Comparison of ENCODE assay signal across 24 mouse cellular contexts in the genomic region with DNA sequence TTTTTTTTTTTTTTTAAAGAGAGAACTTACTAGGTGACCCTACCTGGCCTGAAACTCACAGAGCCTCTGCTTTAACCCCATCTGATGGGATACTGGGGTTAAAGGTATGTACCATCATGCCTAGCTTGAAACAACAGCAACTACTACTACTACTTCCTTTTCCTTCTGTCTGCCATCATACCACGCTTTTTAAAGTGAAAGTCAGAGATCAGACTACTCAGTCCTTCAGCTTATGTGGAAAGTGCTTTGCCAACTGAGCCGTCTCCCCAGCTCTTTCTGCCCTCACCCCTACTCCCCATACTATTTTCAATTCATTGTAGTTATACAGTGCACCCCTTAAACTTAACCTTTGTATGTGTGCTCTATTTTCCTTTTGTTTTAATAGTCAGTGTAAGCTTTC. TPM values are rescaled to one million over a fixed set of nuclear protein-coding genes. Genes with fewer than 3 reads are reported as not detected.
A peak's percentile ranks its signal among the peaks of the same experiment; 100 is the strongest.
DNase-seq lines count a peak whose midpoint lies in the region; ATAC-seq lines count a peak whose summit lies in the region.
"Had no signal": no experiment of that assay in that cellular context is flagged by ENCODE, and none has a peak within 500 bp of the region (broad histone marks: within the 10 kb centered on the region; RNA-seq: fewer than 3 reads in every experiment).

No protein-coding gene starts in this region.

- no peaks in the 10 kb centered on the region for H3K9me3 ChIP-seq in forebrain, embryonic 13.5 days (replicated peaks)
- no peaks in the 10 kb centered on the region for H3K9me3 ChIP-seq in midbrain, embryonic 11.5 days (ENCODE audit: control insufficient read depth, low read length)
- H3K9me3 ChIP-seq: embryonic facial prominence, embryonic 13.5 days; embryonic facial prominence, embryonic 15.5 days; forebrain, embryonic 10.5 days; forebrain, embryonic 12.5 days; forebrain, embryonic 15.5 days had no signal

- H3K4me1 ChIP-seq in forebrain, embryonic 13.5 days: peaks cover 15% of the 10 kb centered on the region; the same call in 1 of the 2 replicates
- H3K4me1 ChIP-seq in midbrain, embryonic 11.5 days (ENCODE audit: control insufficient read depth, insufficient read depth, low read length): no peaks in the 10 kb centered on the region
- H3K4me1 ChIP-seq: embryonic facial prominence, embryonic 15.5 days had no signal

- peak; percentile 34 for ATAC-seq in activated CD4-positive, CD25-positive, alpha-beta regulatory T cell, adult 4 months
- ATAC-seq in inflammation-experienced regulatory T-cells, adult 6 months: peak; percentile 52
- no peak for ATAC-seq in forebrain, embryonic 13.5 days
- ATAC-seq in midbrain, embryonic 11.5 days (ENCODE audit: low FRiP score): no peak
- ATAC-seq: forebrain, embryonic 15.5 days; forebrain, postnatal 0 days had no signal

- H3K27ac ChIP-seq in forebrain, embryonic 13.5 days: no peak overlapping the region
- no peak overlapping the region for H3K27ac ChIP-seq in midbrain, embryonic 11.5 days (ENCODE audit: low read depth, low read length)
- H3K27ac ChIP-seq: embryonic facial prominence, embryonic 13.5 days; embryonic facial prominence, embryonic 15.5 days; forebrain, embryonic 10.5 days; forebrain, embryonic 12.5 days; forebrain, embryonic 15.5 days had no signal

- DNase-seq in heart, adult 11 months: peak; percentile 42
- no peak for DNase-seq in heart, adult 9 months (ENCODE audit: low spot score in 2 of 2)
- no peak for DNase-seq in natural killer cell, adult 2 months (ENCODE audit: low spot score in 2 of 2)
- no peak for DNase-seq in midbrain, embryonic 11.5 days (ENCODE audit: low spot score, missing footprints)
- DNase-seq: adrenal gland, adult 8-10 months; adrenal gland, postnatal 14 days; adrenal gland, postnatal 36 days; cerebellum, adult 11-12 months; cerebellum, adult 2 months; cerebellum, adult 9-10 months; cerebellum, postnatal 10 days; cerebellum, postnatal 36 days; embryo, embryonic 11 days; forebrain, postnatal 0 days had no signal

- no peak overlapping the region for H3K4me3 ChIP-seq in forebrain, embryonic 13.5 days
- H3K4me3 ChIP-seq in midbrain, embryonic 11.5 days (ENCODE audit: low read depth, low read length): no peak overlapping the region
- H3K4me3 ChIP-seq: embryonic facial prominence, embryonic 13.5 days; embryonic facial prominence, embryonic 15.5 days; erythroblast, embryonic 14.5 days; forebrain, embryonic 10.5 days; forebrain, embryonic 12.5 days; forebrain, embryonic 15.5 days had no signal

- H3K9ac ChIP-seq in forebrain, embryonic 13.5 days: no peak overlapping the region
- H3K9ac ChIP-seq in midbrain, embryonic 11.5 days (ENCODE audit: low read length): no peak overlapping the region
- H3K9ac ChIP-seq: embryonic facial prominence, embryonic 13.5 days; embryonic facial prominence, embryonic 15.5 days; forebrain, embryonic 12.5 days; forebrain, embryonic 15.5 days; forebrain, postnatal 0 days had no signal

- no peaks in the 10 kb centered on the region for H3K36me3 ChIP-seq in forebrain, embryonic 13.5 days (ENCODE audit: poor library complexity, severe bottlenecking)
- H3K36me3 ChIP-seq in midbrain, embryonic 11.5 days (ENCODE audit: control insufficient read depth, insufficient read depth, low read length): no peaks in the 10 kb centered on the region
- H3K36me3 ChIP-seq: embryonic facial prominence, embryonic 15.5 days; forebrain, embryonic 12.5 days; forebrain, embryonic 15.5 days had no signal

- H3K27me3 ChIP-seq in forebrain, embryonic 13.5 days: no peaks in the 10 kb centered on the region
- no peaks in the 10 kb centered on the region for H3K27me3 ChIP-seq in midbrain, embryonic 11.5 days (ENCODE audit: control insufficient read depth, insufficient read depth, low read length)
- H3K27me3 ChIP-seq: embryonic facial prominence, embryonic 13.5 days; embryonic facial prominence, embryonic 15.5 days; forebrain, embryonic 12.5 days; forebrain, embryonic 15.5 days had no signal

- H3K4me2 ChIP-seq in forebrain, embryonic 13.5 days: no peak overlapping the region
- H3K4me2 ChIP-seq in midbrain, embryonic 11.5 days: no peak overlapping the region
- H3K4me2 ChIP-seq: embryonic facial prominence, embryonic 13.5 days; embryonic facial prominence, embryonic 15.5 days; forebrain, embryonic 12.5 days; forebrain, embryonic 15.5 days had no signal

- WGBS in forebrain, embryonic 13.5 days: 94% methylated on average over 2 of the region's 2 CpGs
- WGBS in midbrain, embryonic 11.5 days: 93% methylated on average over 2 of the region's 2 CpGs

RNA-seq across cellular contexts. Expression of a gene that starts 38.3 kb away (rescaled TPM):
- polyA plus RNA-seq in activated CD4-positive, CD25-positive, alpha-beta regulatory T cell, adult 4 months (2017; shearing (Covaris generic)): 100 to 1,000 TPM; 229 to 310 TPM
- polyA plus RNA-seq in inflammation-experienced regulatory T-cells, adult 6 months (2017; shearing (Covaris generic)): 100 to 1,000 TPM; 229 to 298 (median 264) TPM
- 280 and 307 TPM in 2 replicates for polyA plus RNA-seq in forebrain, embryonic 13.5 days (2015; fragmentation: Nextera tagmentation; extraction: Ambion mirVana)
- polyA plus RNA-seq in midbrain, embryonic 11.5 days (2014; fragmentation: Nextera tagmentation; extraction: Ambion mirVana): 234 and 249 TPM in 2 replicates

RNA-seq across cellular contexts. Expression of a gene that starts 48.4 kb away (rescaled TPM):
- not detected for polyA plus RNA-seq in activated CD4-positive, CD25-positive, alpha-beta regulatory T cell, adult 4 months (2017; shearing (Covaris generic))
- not detected for polyA plus RNA-seq in inflammation-experienced regulatory T-cells, adult 6 months (2017; shearing (Covaris generic))
- 3.7 and 10.3 TPM in 2 replicates for polyA plus RNA-seq in forebrain, embryonic 13.5 days (2015; fragmentation: Nextera tagmentation; extraction: Ambion mirVana)
- 2.0 and 2.4 TPM in 2 replicates for polyA plus RNA-seq in midbrain, embryonic 11.5 days (2014; fragmentation: Nextera tagmentation; extraction: Ambion mirVana)
- polyA plus RNA-seq: C2C12; embryonic facial prominence, embryonic 13.5 days; embryonic facial prominence, embryonic 15.5 days; erythroblast, embryonic 14.5 days had no signal

Comparison
In these comparisons a context has a peak if more than half of its experiments do, and no peak if none do; other contexts are left out.
1. ATAC-seq: peak in activated CD4-positive, CD25-positive, alpha-beta regulatory T cell, adult 4 months (single experiment) and inflammation-experienced regulatory T-cells, adult 6 months (single experiment); none in forebrain, embryonic 13.5 days (single experiment) and midbrain, embryonic 11.5 days (single experiment).